Mouse (Mus musculus): ENCODE results near the gene Chit1.

- TF ChIP-seq CTCF (IDR thresholded peaks at IDR 0.05; ENCODE audit: low read depth, low read length) = no peak
- TF ChIP-seq TAL1 (conservative IDR thresholded peaks at IDR 0.05; ENCODE audit: low read depth, low read length) = no peak
- TF ChIP-seq GATA1 (IDR thresholded peaks at IDR 0.05; ENCODE audit: borderline replicate concordance, low read length) = no peak
- TF ChIP-seq POLR2AphosphoS5 (IDR thresholded peaks at IDR 0.05; ENCODE audit: insufficient replicate concordance, low read depth, low read length) = no peak
Measured at GRCm38 (mm10) chr1:134197325-134197982, 86.4 kb downstream of the Chit1 start.

Measured in G1E (cell line).